Mouse (Mus musculus): ENCODE results near the gene Fgd5.

Fgd5 gene

GRCm38 (mm10) chr6:92004806-92005205 lies 26.1 kb downstream of the Fgd5 start:
- CTCF ChIA-PET, result no interaction called here

- CTCF ChIA-PET, result no interaction called here
These were observed 32.2 kb downstream of the Fgd5 start for GRCm38 (mm10) chr6:92010895-92011294.

GRCm38 (mm10) chr6:92012413-92012812 lies 33.7 kb downstream of the Fgd5 start:
- CTCF ChIA-PET, result no interaction called here

- CTCF ChIA-PET, result interaction anchor here (0.6 kb wide), 1 partner anchor 256 kb away, joined by 4 read pairs; no protein-coding TSS in a partner anchor
These were observed 34.4 kb downstream of the Fgd5 start for GRCm38 (mm10) chr6:92013035-92013434.

GRCm38 (mm10) chr6:92013620-92014019 lies 34.9 kb downstream of the Fgd5 start:
- CTCF ChIA-PET, result no interaction called here

- CTCF ChIA-PET, result no interaction called here
These were observed 36.3 kb downstream of the Fgd5 start for GRCm38 (mm10) chr6:92014936-92015335.

- CTCF ChIA-PET, result no interaction called here
These were observed 37.2 kb downstream of the Fgd5 start for GRCm38 (mm10) chr6:92015848-92016247.

- CTCF ChIA-PET, result no interaction called here
These were observed 38.1 kb downstream of the Fgd5 start for GRCm38 (mm10) chr6:92016738-92017137.

GRCm38 (mm10) chr6:92018421-92018820 lies 39.7 kb downstream of the Fgd5 start:
- CTCF ChIA-PET, result no interaction called here

GRCm38 (mm10) chr6:92021061-92021460 lies 42.4 kb downstream of the Fgd5 start:
- CTCF ChIA-PET, result interaction anchor here (0.6 kb wide), 1 partner anchor 23 kb away, joined by 3 read pairs; no protein-coding TSS in a partner anchor

- CTCF ChIA-PET, result interaction anchor here (0.6 kb wide), 1 partner anchor 22 kb away, joined by 3 read pairs; no protein-coding TSS in a partner anchor
These were observed 42.8 kb downstream of the Fgd5 start for GRCm38 (mm10) chr6:92021506-92021905.

- CTCF ChIA-PET, result no interaction called here
These were observed 46.6 kb downstream of the Fgd5 start for GRCm38 (mm10) chr6:92025252-92025651.

- CTCF ChIA-PET, result no interaction called here
These were observed 48.7 kb downstream of the Fgd5 start for GRCm38 (mm10) chr6:92027379-92027778.

- CTCF ChIA-PET, result no interaction called here
These were observed 52.0 kb downstream of the Fgd5 start for GRCm38 (mm10) chr6:92030646-92031045.

GRCm38 (mm10) chr6:92034713-92035112 lies 56.0 kb downstream of the Fgd5 start:
- CTCF ChIA-PET, result no interaction called here

- CTCF ChIA-PET, result no interaction called here
These were observed 57.7 kb downstream of the Fgd5 start for GRCm38 (mm10) chr6:92036372-92036771.

GRCm38 (mm10) chr6:92038158-92038557 lies 59.5 kb downstream of the Fgd5 start:
- CTCF ChIA-PET, result no interaction called here

GRCm38 (mm10) chr6:92041271-92041670 lies 62.6 kb downstream of the Fgd5 start:
- CTCF ChIA-PET, result no interaction called here

GRCm38 (mm10) chr6:92042055-92042454 lies 63.4 kb downstream of the Fgd5 start:
- CTCF ChIA-PET, result no interaction called here

- CTCF ChIA-PET, result no interaction called here
These were observed 64.2 kb downstream of the Fgd5 start for GRCm38 (mm10) chr6:92042850-92043249.

GRCm38 (mm10) chr6:92057768-92058167 lies 79.1 kb downstream of the Fgd5 start:
- CTCF ChIA-PET, result no interaction called here

- CTCF ChIA-PET, result no interaction called here
These were observed 83.0 kb downstream of the Fgd5 start for GRCm38 (mm10) chr6:92061725-92062124.

GRCm38 (mm10) chr6:92063452-92063851 lies 84.8 kb downstream of the Fgd5 start:
- CTCF ChIA-PET, result no interaction called here

- CTCF ChIA-PET, result no interaction called here
These were observed 85.4 kb downstream of the Fgd5 start for GRCm38 (mm10) chr6:92064101-92064500.
